Mouse (Mus musculus) CH12.LX (cell line): ENCODE measurements around the gene Cask.

Source experiments
- CHD2 ChIP-seq: IDR thresholded peaks from 2 replicates; pipeline ENCODE4 v1.6.1; 2011; ENCODE audit warnings: low read length, improper control_type of control experiment
- CTCF ChIP-seq, 2 experiments: IDR thresholded peaks in 1 of 2; conservative IDR thresholded peaks in 1 of 2; 2 replicates each; pipeline ENCODE4 v1.5.1; 2011 to 2012; ENCODE audit warnings: low read depth in 2 of 2, low read length in 2 of 2, improper control_type of control experiment in 1 of 2, inconsistent platforms in 1 of 2, mild to moderate bottlenecking in 1 of 2, moderate library complexity in 1 of 2
- E2F4 ChIP-seq: IDR thresholded peaks from 2 replicates; pipeline ENCODE4 v1.6.1; 2011; ENCODE audit warnings: low read depth, low read length, improper control_type of control experiment; ENCODE audit not compliant: insufficient replicate concordance
- EP300 ChIP-seq: IDR thresholded peaks from 2 replicates; pipeline ENCODE4 v1.6.1; 2011; ENCODE audit warnings: low read length, improper control_type of control experiment
- POLR2A ChIP-seq: IDR thresholded peaks from 2 replicates; pipeline ENCODE4 v1.6.1; 2011; ENCODE audit warnings: low read depth, mild to moderate bottlenecking, improper control_type of control experiment, low read length
- RAD21 ChIP-seq: IDR thresholded peaks from 2 replicates; pipeline ENCODE4 v1.6.1; 2011; ENCODE audit warnings: low read depth, mild to moderate bottlenecking, low read length, improper control_type of control experiment, moderate library complexity

DNA sequence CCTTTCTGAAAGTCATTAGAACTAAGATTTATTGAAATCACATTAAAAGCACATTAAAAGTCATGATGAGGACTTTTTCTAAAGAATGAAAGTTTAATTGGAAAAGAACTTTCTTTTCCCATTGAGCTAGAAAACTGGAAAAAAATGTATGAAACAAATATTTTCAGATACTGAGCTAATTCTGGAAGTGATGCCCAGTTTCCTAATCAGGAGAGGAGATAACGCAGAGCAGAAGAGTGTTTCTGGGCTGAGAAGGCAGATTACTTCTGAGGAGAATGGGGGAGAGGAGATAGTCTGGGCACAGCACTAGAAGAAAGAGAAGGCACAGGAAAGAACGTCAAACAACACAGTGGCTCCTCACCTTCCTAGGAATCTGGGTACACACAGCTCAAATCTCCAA, 110.1 kb downstream of the Cask start:
- TF ChIP-seq POLR2A (no peak), CHD2 (no peak), CTCF (conservative IDR thresholded peaks at IDR 0.05 in 1 of 2, IDR thresholded peaks at IDR 0.05 in 1 of 2; ENCODE audit: low read depth in 2 of 2, low read length in 2 of 2) (no peak), RAD21 (no peak), EP300 (no peak), E2F4 (no peak)
